Mouse (Mus musculus) cerebellum, adult 2 months (tissue): Measurements from ENCODE around the gene Iapp.

Source experiments
- CTCF ChIP-seq: fragments of 200-500 bp; IDR thresholded peaks from 2 replicates; pipeline ENCODE4 v1.5.1; 2011; ENCODE audit warnings: low read depth, mild to moderate bottlenecking, control low read depth, low read length, moderate library complexity, borderline replicate concordance; ENCODE audit not compliant: insufficient read depth
- POLR2A ChIP-seq: fragments of 200-500 bp; IDR thresholded peaks from 2 replicates; pipeline ENCODE4 v1.6.1; 2011; ENCODE audit warnings: low read length, control low read depth, borderline replicate concordance; ENCODE audit not compliant: insufficient read depth

DNA sequence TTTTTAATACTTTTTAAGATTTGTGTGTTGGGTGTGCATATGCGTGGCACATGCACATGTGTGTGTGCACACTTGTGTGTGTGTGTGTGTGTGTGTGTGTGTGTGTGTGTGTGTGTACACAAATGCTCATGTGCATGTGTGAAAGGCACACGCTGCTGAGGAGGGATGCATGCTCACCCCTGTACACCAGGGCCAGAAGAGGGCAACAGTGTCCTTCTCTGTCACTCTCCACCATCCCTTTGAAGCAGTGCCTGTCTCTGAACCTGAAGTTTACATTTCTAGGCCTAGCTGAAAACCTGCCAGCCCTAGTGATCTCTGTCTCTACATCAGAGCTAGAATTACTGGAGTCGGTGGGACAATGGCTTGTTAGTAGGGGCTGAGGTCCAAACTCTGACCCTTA is 28.4 kb downstream of the Iapp start:
- TF ChIP-seq CTCF: no peak
- no peak for TF ChIP-seq POLR2A
